Mouse (Mus musculus) left cerebral cortex, postnatal 36 days (tissue): ENCODE data around the gene Foxo1. TPM values are rescaled to one million over a fixed set of nuclear protein-coding genes. Genes with fewer than 3 reads are reported as not detected.

Source experiments
- DNase-seq, 2 experiments: peaks; one replicate each; pipeline ENCODE4 v3.0.0; 2021 to 2022; ENCODE audit warnings: low spot score in 2 of 2, mixed read lengths in 1 of 2
- intact Hi-C: fragments of 180-260 bp; cut with DNase I; formaldehyde crosslinking; loops from one replicate; pipeline ENCODE4 v1.15.1; 2025
- total RNA-seq, 2 experiments: library from RNA; stranded (reverse); gene quantifications; 2 replicates each; pipeline ENCODE4 v1.2.3; 2021

The Foxo1 gene
- total RNA-seq, 2 experiments from 2014 or later: 10.7 to 13.0 TPM

GRCm38 (mm10) chr3:52345881-52346280 lies 77.7 kb downstream of the Foxo1 start:
- intact Hi-C loops: no loop called here
- DNase-seq: no peak

GRCm38 (mm10) chr3:52346986-52347710 lies 79.0 kb downstream of the Foxo1 start:
- no peak for DNase-seq
- intact Hi-C loops: no loop called here

- intact Hi-C loops: no loop called here
- DNase-seq: no peak
Observed at GRCm38 (mm10) chr3:52347980-52348622, 80.0 kb downstream of the Foxo1 start.

- intact Hi-C loops: no loop called here
- no peak for DNase-seq
Observed at GRCm38 (mm10) chr3:52350636-52351035, 82.5 kb downstream of the Foxo1 start.

GRCm38 (mm10) chr3:52351901-52352300 lies 83.8 kb downstream of the Foxo1 start:
- intact Hi-C loops: no loop called here
- DNase-seq: no peak

GRCm38 (mm10) chr3:52354203-52354602 lies 86.1 kb downstream of the Foxo1 start:
- intact Hi-C loops: no loop called here
- DNase-seq: no peak

GRCm38 (mm10) chr3:52357265-52357953 lies 89.3 kb downstream of the Foxo1 start:
- intact Hi-C loops: no loop called here
- no peak for DNase-seq

- intact Hi-C loops: no loop called here
- DNase-seq: no peak
Observed at GRCm38 (mm10) chr3:52364576-52364975, 96.4 kb downstream of the Foxo1 start.

- intact Hi-C loops: no loop called here
- no peak for DNase-seq
Observed at GRCm38 (mm10) chr3:52369204-52369603, 101.1 kb downstream of the Foxo1 start.

- DNase-seq: no peak
- intact Hi-C loops: no loop called here
Observed at GRCm38 (mm10) chr3:52369881-52370428, 101.8 kb downstream of the Foxo1 start.

- intact Hi-C loops: no loop called here
- no peak for DNase-seq
Observed at GRCm38 (mm10) chr3:52376974-52377373, 108.8 kb downstream of the Foxo1 start.

GRCm38 (mm10) chr3:52383351-52383750 lies 115.2 kb downstream of the Foxo1 start:
- intact Hi-C loops: no loop called here
- DNase-seq: no peak

GRCm38 (mm10) chr3:52386343-52386742 lies 118.2 kb downstream of the Foxo1 start:
- DNase-seq: no peak
- intact Hi-C loops: no loop called here

- DNase-seq: no peak
- intact Hi-C loops: no loop called here
Observed at GRCm38 (mm10) chr3:52390321-52390720, 122.2 kb downstream of the Foxo1 start.

- no peak for DNase-seq
- intact Hi-C loops: no loop called here
Observed at GRCm38 (mm10) chr3:52390766-52391665, 122.9 kb downstream of the Foxo1 start.

- intact Hi-C loops: no loop called here
Observed at GRCm38 (mm10) chr3:52391897-52392296, 123.8 kb downstream of the Foxo1 start.

GRCm38 (mm10) chr3:52392521-52392920 lies 124.4 kb downstream of the Foxo1 start:
- intact Hi-C loops: no loop called here
- no peak for DNase-seq

More at GRCm38 (mm10) chr3:52391897-52392296, 123.8 kb downstream of the Foxo1 start:
- DNase-seq: no peak

- intact Hi-C loops: no loop called here
- no peak for DNase-seq
Observed at GRCm38 (mm10) chr3:52393171-52393570, 125.0 kb downstream of the Foxo1 start.

- intact Hi-C loops: no loop called here
- no peak for DNase-seq
Observed at GRCm38 (mm10) chr3:52396121-52396731, 128.1 kb downstream of the Foxo1 start.
